Mouse (Mus musculus) cerebellum, adult 11-12 months (tissue): ENCODE measurements around the gene Ank2.
"Not testable (repeated sequence)": the region's sequence is repeated elsewhere in the genome, so short reads cannot be mapped to it uniquely, and the experiment has no call there.

Experiments
- DNase-seq: peaks from one replicate; pipeline ENCODE4 v3.0.0; 2022

Gene Ank2

DNA sequence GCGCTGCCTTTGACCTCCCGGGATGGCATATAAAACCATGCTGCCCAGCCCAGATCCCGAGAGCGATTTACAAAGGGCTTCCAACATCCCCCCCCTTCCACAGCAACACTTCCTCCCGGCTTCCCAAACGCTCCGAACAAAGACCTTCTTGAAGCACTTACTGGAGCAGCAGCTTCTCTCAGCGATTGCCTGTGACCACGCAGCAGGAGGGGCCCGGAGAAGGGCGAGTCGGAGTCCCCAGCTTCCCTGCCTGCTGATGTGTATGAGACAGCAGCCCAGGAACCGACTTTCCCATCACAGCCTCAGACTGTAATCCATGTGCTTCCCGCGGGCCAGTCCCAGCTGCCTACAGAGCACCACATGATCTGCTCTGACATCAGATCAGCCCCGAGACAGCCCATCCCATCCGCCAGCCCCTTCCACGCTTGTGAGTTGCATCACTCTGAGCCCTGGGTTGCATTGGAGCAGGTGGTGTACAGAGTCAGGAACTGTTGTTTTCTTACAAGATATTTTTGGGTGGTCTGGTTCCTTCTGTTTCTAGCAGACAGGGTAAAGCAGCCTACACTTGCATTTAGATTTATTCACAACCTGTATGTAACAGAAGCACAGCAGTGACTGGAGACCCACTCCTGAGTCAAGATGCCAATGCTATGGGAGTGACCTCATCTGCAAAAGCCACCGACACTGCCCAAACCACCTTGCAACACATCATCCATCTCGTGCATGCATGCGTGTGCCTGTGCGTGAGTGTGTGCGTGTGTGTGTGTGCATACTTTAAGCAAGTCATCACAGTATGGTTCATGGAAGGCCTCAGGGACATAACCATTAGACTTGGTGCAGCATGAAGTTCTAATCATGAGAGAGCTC, 90.2 kb downstream of the Ank2 start:
- peak; percentile 69 for DNase-seq

DNA sequence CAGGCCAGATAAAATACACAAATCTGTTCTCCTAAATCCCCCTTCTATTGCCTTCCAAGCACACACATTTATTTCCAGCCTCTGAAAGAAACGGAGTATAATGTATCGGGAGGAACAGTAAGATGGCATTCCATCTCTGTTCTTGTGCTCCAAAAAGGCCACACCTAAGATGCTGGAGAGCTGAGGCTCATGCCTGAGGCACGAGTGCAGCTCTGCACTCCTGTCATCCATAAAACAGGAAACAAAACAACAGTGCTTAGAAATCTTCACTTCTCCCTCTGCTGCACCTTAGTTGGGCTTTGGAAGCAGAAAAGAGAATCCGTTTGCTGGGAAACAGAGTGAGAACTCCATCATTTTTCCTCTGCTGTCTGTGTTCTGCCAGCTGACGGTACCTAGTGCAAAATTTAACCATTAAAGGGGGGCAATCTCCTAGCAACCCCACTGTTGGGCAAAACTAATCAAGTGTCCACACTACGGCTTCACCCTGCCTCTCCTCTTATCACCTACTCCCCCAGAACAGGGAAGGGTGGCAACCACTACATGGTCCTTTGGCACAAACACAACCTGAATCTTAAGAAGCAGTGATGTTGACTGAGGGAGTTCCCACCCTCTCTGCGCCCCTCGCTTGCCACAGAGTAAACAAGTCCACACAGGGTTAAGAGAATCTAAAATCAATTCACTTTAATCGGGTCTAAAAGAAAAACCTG, 91.1 kb downstream of the Ank2 start:
- DNase-seq = no peak

GRCm38 (mm10) chr3:127406883-127407282, 92.3 kb downstream of the Ank2 start:
- DNase-seq = no peak

GRCm38 (mm10) chr3:127404371-127404770, 94.8 kb downstream of the Ank2 start:
- DNase-seq = no peak

GRCm38 (mm10) chr3:127400976-127401375, 98.2 kb downstream of the Ank2 start:
- no peak for DNase-seq

- DNase-seq = not testable (repeated sequence)
These were observed 98.7 kb downstream of the Ank2 start for GRCm38 (mm10) chr3:127400468-127400867.

GRCm38 (mm10) chr3:127397774-127398173, 101.4 kb downstream of the Ank2 start:
- no peak for DNase-seq

- DNase-seq = no peak
These were observed 103.9 kb downstream of the Ank2 start for GRCm38 (mm10) chr3:127395202-127395601.

- DNase-seq = peak; percentile 25
These were observed 112.1 kb downstream of the Ank2 start for GRCm38 (mm10) chr3:127387016-127387517.

- DNase-seq = no peak
These were observed 115.9 kb downstream of the Ank2 start for GRCm38 (mm10) chr3:127383231-127383630.

DNA sequence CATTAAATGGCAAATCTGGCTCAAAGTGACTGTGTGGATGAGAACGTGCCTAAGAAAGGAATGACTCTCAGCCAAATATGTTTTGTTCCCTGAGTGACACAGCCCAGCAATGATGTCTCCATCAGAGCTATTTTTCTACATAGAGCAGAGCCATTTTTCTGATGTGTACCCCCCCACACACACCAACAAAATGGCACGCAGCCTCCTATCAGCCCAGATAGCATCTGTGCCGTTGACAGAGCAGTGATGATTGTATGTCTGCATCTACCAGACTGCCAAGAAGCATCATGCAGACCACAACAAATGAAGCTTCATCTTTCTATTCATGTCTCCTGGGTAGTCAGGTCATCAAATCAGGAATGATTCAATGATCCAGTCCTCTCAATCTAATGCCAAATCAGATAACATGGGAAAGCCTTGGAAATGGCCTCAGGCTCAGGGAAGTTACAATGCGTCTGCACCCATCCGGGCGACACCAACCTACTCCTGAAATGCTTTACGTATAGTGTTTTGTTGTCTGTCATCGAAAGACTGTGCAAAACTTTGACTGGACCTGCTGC, 122.2 kb downstream of the Ank2 start:
- DNase-seq = no peak

GRCm38 (mm10) chr3:127375956-127376660, 123.0 kb downstream of the Ank2 start:
- DNase-seq = no peak

DNA sequence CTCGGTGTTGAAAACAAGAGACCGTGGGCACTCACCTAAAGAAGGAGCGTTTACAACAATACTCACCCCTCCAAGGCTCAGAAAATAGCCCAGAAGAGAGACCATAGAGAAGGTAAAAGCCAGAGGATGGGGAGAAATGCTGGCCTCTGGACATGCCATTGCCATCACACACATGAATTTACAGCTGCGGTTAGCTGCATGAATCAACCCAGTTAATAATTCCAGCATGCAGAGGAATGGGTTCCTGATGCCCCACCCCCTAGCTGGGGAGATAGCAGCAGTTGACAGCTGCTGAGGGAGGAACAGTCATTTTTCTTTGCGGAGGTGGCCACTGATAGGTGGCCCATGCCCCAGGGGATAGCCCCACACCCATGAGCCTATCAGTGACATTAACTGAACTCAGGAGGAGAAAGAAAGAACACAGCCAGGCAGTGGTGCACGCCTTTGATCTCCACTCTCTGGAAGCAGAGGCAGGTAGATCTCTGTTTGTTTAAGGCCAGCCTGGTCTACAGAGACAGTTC, 124.9 kb downstream of the Ank2 start:
- no peak for DNase-seq

GRCm38 (mm10) chr3:127371774-127372173, 127.4 kb downstream of the Ank2 start:
- DNase-seq = no peak

DNA sequence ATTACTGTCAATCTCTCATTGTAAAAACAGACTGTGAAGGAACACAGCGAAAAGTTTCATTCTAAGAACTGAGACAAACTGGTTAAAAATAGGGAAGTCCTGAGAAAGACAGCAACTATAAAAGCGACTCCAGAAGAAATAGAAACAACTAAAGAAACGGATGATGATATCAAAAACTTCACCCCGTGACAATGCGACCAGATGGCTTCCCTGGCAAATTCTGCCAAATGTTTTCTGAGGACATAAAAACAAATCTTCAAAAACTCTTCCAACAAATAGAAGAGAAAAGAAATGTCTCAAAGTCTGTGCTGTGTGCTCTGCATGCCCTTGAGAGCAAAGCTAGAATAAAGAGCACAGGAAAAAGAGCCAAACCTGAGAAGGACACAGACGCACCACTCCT, 129.6 kb downstream of the Ank2 start:
- no peak for DNase-seq

DNA sequence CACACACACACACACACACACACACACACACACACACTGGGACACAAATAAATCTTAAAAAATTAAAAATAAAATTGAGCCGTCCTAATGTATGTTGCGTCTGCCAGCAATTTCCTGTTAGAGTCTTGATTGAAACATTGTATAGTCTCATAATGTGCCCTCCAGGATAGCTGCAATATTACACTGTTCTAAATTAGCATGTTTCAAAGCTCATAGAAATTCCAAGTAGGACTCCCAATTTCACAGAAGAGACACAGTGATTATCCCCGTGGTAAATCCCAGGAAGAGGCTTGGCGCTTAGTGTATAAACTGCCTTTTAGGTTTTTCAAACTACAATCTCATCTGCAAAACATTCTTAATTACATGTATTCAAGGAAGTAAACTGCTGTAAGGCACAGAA, 131.7 kb downstream of the Ank2 start:
- no peak for DNase-seq

DNA sequence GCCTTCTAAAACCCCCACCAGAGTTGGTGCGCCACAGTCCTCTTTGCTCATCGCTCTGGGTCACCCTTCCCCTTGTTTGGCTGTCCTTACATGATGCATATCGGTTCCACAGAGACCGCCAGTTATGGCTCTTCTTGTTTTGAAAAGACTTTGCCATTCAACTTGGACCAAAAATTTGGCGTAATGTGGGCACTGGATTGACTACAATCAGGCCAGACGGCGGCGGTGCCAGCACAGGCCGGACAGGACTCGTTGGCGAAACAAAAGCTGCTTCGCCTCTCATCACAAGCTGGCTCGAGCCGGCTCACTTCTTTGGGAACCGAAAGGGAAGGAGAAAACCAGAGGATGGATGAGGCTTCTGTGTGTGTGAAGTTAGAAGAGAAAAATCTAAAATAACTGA, 135.6 kb downstream of the Ank2 start:
- DNase-seq = peak; percentile 22

- no peak for DNase-seq
These were observed 136.3 kb downstream of the Ank2 start for GRCm38 (mm10) chr3:127362611-127363393.

DNA sequence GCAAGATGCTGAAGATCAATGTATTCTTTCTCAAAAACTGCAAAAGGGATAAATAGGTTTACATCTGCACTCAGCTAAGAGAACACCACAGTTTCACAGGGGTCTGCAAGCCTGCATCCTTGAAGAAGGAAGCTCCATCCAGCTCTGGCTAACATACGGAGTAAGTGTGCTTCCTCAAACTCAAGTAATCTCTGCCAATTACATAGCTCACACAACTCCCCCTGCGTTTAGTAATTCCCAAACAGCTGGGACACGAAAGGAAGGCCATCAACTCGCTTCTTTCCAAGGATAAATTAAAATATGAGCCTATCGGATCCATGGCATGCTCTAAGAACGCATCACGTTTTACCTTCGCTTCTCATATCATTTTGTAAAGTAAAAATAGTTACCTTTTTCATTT, 137.3 kb downstream of the Ank2 start:
- DNase-seq = no peak

DNA sequence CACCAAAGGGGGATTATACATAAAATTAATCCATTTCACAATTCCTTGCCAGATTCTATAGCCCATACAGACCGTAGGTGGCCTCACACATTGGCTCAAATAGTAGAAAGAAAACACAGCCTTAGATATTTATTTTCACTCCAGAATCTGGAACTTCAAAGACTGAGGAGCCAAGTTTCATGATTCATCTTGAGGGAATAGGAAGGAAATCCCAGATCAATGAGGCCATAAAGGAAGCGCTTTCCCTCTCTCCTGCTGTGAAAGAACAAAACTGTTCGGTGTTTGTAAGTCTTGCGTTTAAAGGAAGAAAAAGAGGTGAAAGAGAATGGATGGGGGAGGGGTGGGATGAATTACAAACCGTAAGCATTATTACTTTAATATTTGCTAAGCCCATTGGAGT, 137.8 kb downstream of the Ank2 start:
- DNase-seq = no peak

- DNase-seq = no peak
These were observed 143.9 kb downstream of the Ank2 start for GRCm38 (mm10) chr3:127355252-127355651.
